Mouse (Mus musculus): ENCODE data around the gene Eif4g2.

Eif4g2 gene

GRCm38 (mm10) chr7:111082822-111083732 lies at the start of gene Eif4g2:
TSS of gene Eif4g2 (minus strand) at chr7:111083030.
- peak; percentile 98 for DNase-seq (ENCODE audit: low read depth)

GRCm38 (mm10) chr7:111132596-111132995 lies 49.8 kb upstream of the Eif4g2 start:
- DNase-seq (ENCODE audit: low read depth), result no peak

GRCm38 (mm10) chr7:111126636-111127395 lies 44.0 kb upstream of the Eif4g2 start:
- DNase-seq (ENCODE audit: low read depth), result no peak

GRCm38 (mm10) chr7:111123761-111124546 lies 41.1 kb upstream of the Eif4g2 start:
- DNase-seq (ENCODE audit: low read depth), result peak; percentile 17

GRCm38 (mm10) chr7:111122531-111123130 lies 39.8 kb upstream of the Eif4g2 start:
- peak; percentile 97 for DNase-seq (ENCODE audit: low read depth)

- DNase-seq (ENCODE audit: low read depth), result no peak
Observed at GRCm38 (mm10) chr7:111122084-111122530, 39.3 kb upstream of the Eif4g2 start.

- peak; percentile 39 for DNase-seq (ENCODE audit: low read depth)
Observed at GRCm38 (mm10) chr7:111121522-111121921, 38.7 kb upstream of the Eif4g2 start.

GRCm38 (mm10) chr7:111109561-111109960 lies 26.7 kb upstream of the Eif4g2 start:
- DNase-seq (ENCODE audit: low read depth), result peak; percentile 18

GRCm38 (mm10) chr7:111109161-111109560 lies 26.3 kb upstream of the Eif4g2 start:
- no peak for DNase-seq (ENCODE audit: low read depth)

GRCm38 (mm10) chr7:111098196-111098595 lies 15.4 kb upstream of the Eif4g2 start:
- DNase-seq (ENCODE audit: low read depth), result no peak

GRCm38 (mm10) chr7:111095169-111095568 lies 12.3 kb upstream of the Eif4g2 start:
- no peak for DNase-seq (ENCODE audit: low read depth)

GRCm38 (mm10) chr7:111085153-111085552 lies 2.3 kb upstream of the Eif4g2 start:
- DNase-seq (ENCODE audit: low read depth), result no peak

- DNase-seq (ENCODE audit: low read depth), result peak; percentile 15
Observed at GRCm38 (mm10) chr7:111084443-111084842, 1.6 kb upstream of the Eif4g2 start.

GRCm38 (mm10) chr7:111083733-111084120 lies 897 bp upstream of the Eif4g2 start:
- no peak for DNase-seq (ENCODE audit: low read depth)

- peak; percentile 93 for DNase-seq (ENCODE audit: low read depth)
Observed at GRCm38 (mm10) chr7:111082043-111082821, 598 bp downstream of the Eif4g2 start.

- DNase-seq (ENCODE audit: low read depth), result peak; percentile 25
Observed at GRCm38 (mm10) chr7:111080876-111081275, 2.0 kb downstream of the Eif4g2 start.

GRCm38 (mm10) chr7:111080026-111080425 lies 2.8 kb downstream of the Eif4g2 start:
- peak; percentile 14 for DNase-seq (ENCODE audit: low read depth)

- DNase-seq (ENCODE audit: low read depth), result peak; percentile 16
Observed at GRCm38 (mm10) chr7:111078271-111078670, 4.6 kb downstream of the Eif4g2 start.

- DNase-seq (ENCODE audit: low read depth), result peak; percentile 15
Observed at GRCm38 (mm10) chr7:111075288-111075687, 7.5 kb downstream of the Eif4g2 start.

- no peak for DNase-seq (ENCODE audit: low read depth)
Observed at GRCm38 (mm10) chr7:111072410-111072809, 10.4 kb downstream of the Eif4g2 start.

- peak; percentile 22 for DNase-seq (ENCODE audit: low read depth)
Observed at GRCm38 (mm10) chr7:111070167-111070496, 12.7 kb downstream of the Eif4g2 start.

All from naive thymus-derived CD4-positive, alpha-beta T cell, adult 2 months (primary cell).